Mouse (Mus musculus) limb, embryonic 14.5 days (tissue): ENCODE data around the gene Olfr279. TPM values are rescaled to one million over a fixed set of nuclear protein-coding genes. Genes with fewer than 3 reads are reported as not detected.

Source experiments
- ATAC-seq: fragments of 200-750 bp; cut with Nextera tagmentation; 2 replicates; pipeline ENCODE4 v1.8.0; 2017; ENCODE audit warnings: low read depth, moderate number of reproducible peaks, moderate TSS enrichment; ENCODE audit not compliant: low FRiP score
- DNase-seq: peaks from one replicate; pipeline ENCODE4 v3.0.0-alpha.2; 2015; ENCODE audit warnings: low spot score
- H3K27ac ChIP-seq: fragments of 300-500 bp; sonication (generic); replicated peaks from 2 replicates; pipeline ENCODE4 v1.5.1; 2014; ENCODE audit warnings: low read depth, mild to moderate bottlenecking, low read length, moderate library complexity, mixed read lengths
- H3K27me3 ChIP-seq: fragments of 300-500 bp; sonication (generic); 2 replicates; pipeline ENCODE4 v1.6.1; 2014; ENCODE audit warnings: low read length, mixed read lengths; ENCODE audit not compliant: control insufficient read depth, insufficient read depth
- H3K36me3 ChIP-seq: fragments of 300-500 bp; sonication (generic); 2 replicates; pipeline ENCODE4 v1.6.1; 2014; ENCODE audit warnings: mild to moderate bottlenecking, low read length, moderate library complexity, mixed read lengths; ENCODE audit not compliant: control insufficient read depth, insufficient read depth
- H3K4me1 ChIP-seq: fragments of 300-500 bp; sonication (generic); 2 replicates; pipeline ENCODE4 v1.6.1; 2014; ENCODE audit warnings: antibody characterized with exemption, low read length, mixed read lengths; ENCODE audit not compliant: control insufficient read depth, insufficient read depth
- H3K4me2 ChIP-seq: fragments of 300-500 bp; sonication (generic); replicated peaks from 2 replicates; pipeline ENCODE4 v1.6.1; 2014; ENCODE audit warnings: low read depth, mild to moderate bottlenecking, low read length, moderate library complexity; ENCODE audit not compliant: severe bottlenecking
- H3K4me3 ChIP-seq: fragments of 300-500 bp; sonication (generic); replicated peaks from 2 replicates; pipeline ENCODE4 v1.5.1; 2014; ENCODE audit warnings: low read length
- H3K9ac ChIP-seq: fragments of 300-500 bp; sonication (generic); 2 replicates; pipeline ENCODE4 v1.6.1; 2014; ENCODE audit warnings: mild to moderate bottlenecking, low read depth, low read length, moderate library complexity; ENCODE audit not compliant: severe bottlenecking
- H3K9me3 ChIP-seq: fragments of 300-500 bp; sonication (generic); 2 replicates; pipeline ENCODE4 v1.6.1; 2016; ENCODE audit warnings: low read length; ENCODE audit not compliant: control insufficient read depth
- POLR2A ChIP-seq: fragments of 200-500 bp; IDR thresholded peaks from 2 replicates; pipeline ENCODE4 v1.8.0; 2012; ENCODE audit warnings: inconsistent platforms, mild to moderate bottlenecking, moderate library complexity, borderline replicate concordance; ENCODE audit not compliant: insufficient read depth, insufficient read length; ENCODE audit errors: extremely low read depth
- WGBS: fragments of 180-500 bp; shearing (Covaris S2); extraction: QIAGEN DNeasy Blood & Tissue Kit; methylation state at CpG from one replicate; pipeline ENCODE4 v1.1.7; 2014; 5-methylcytosine and 5-hydroxymethylcytosine counted together
- polyA plus RNA-seq, 2 experiments: library from polyadenylated mRNA; depleted of rRNA in 1 of 2; stranded (reverse) in 1 of 2; unstranded in 1 of 2; fragments of >200 nt; fragmentation: Nextera tagmentation in 1 of 2; extraction: Ambion mirVana in 1 of 2; gene quantifications; 2 replicates each; pipeline versions ENCODE4 v1.2.1 to v1.2.3; 2012 to 2014

Olfr279 gene
- polyA plus RNA-seq, 2 experiments: not detected

DNA sequence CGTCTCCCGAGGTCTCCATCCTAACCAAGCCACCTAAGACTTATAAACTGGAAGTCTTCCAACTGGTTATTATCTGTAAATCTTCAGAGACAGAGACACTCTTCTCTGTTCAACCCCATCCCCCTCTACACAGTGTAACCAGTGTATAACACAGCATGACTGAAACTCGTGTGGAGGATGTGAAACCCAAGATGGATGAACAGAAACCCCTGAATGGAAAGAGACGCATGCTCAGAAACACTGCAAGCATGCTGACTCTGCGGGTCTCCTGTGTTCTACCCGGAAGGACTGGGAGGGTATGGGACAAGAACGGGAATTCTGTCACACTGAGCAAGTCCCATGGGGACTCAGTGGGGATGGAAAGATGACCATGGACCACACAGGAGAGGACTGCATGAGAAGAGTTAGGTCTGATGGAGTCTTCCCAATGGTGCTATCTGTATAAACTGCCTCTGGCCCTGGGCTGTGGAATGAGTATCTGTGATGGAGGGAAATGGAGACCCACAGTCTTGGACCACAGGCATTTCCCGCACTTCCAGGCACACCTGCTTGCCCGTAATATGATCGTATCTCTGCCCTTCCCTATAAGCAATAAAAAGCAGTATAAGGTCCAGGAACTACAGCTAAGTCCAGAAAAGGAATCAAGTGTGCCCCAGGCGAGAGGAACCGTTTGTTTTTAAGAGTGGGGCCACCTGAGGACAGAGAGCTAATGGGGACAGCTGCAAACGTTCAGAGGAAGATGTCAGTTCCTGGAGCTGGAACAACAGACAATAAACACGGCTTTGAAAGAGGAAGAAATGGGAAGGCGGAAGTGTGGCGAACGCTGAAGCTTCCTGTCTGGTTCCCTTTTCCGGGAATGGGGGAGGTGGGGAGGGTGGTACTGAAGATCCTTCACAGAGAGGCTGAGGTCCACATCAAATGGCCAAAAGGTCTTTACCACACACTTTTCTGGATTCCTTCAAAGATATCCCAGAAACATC is 8.0 kb upstream of the Olfr279 start:
- Histone ChIP-seq H3K36me3 (no peaks in the 10 kb centered on the region), H3K27me3 (no peaks in the 10 kb centered on the region), H3K27ac (0 out of 2 replicates have a peak overlapping the region, but pooled peaks have one; percentile 15), H3K9me3 (no peaks in the 10 kb centered on the region), H3K9ac (no peak overlapping the region), H3K4me1 (no peaks in the 10 kb centered on the region), H3K4me3 (no peak overlapping the region), H3K4me2 (no peak overlapping the region)
- peak; percentile 71 for ATAC-seq
- no peak for TF ChIP-seq POLR2A
- no peak for DNase-seq
- 47% methylated on average over 18 of the region's 18 CpGs for WGBS

DNA sequence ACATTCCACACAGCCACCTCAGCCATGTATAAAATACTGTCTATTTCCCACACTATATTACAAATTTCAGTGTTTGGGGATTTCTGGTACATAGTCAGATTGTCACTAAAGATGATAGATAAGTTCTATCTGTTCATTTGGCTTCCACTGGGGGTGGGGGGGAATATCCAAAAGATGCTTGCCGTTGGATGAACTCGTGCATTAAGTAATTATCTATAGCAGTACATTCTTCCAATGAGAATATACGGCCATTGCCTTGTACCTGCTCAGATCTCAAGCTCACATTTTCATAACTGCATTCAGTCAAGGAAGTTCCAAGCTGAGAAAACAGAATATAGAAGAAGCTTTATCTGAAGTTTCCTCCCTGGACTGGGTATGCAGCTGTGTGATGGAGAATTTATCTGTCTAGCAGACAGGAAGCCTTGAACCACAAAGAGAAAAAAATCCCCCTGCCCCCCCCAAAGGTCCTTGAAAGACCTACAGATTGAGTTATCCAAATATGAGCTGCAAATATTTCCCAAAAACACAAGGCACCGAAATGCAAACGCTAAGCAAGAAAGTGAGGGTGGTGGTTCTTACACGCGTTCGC is 5.7 kb upstream of the Olfr279 start:
- Histone ChIP-seq H3K4me2 (no peak overlapping the region), H3K27me3 (no peaks in the 10 kb centered on the region), H3K27ac (no peak overlapping the region), H3K36me3 (no peaks in the 10 kb centered on the region), H3K4me3 (no peak overlapping the region), H3K4me1 (no peaks in the 10 kb centered on the region), H3K9ac (no peak overlapping the region), H3K9me3 (no peaks in the 10 kb centered on the region)
- no peak for TF ChIP-seq POLR2A
- WGBS: 93% methylated on average over 8 of the region's 8 CpGs
- ATAC-seq (no peak), DNase-seq (no peak)

DNA sequence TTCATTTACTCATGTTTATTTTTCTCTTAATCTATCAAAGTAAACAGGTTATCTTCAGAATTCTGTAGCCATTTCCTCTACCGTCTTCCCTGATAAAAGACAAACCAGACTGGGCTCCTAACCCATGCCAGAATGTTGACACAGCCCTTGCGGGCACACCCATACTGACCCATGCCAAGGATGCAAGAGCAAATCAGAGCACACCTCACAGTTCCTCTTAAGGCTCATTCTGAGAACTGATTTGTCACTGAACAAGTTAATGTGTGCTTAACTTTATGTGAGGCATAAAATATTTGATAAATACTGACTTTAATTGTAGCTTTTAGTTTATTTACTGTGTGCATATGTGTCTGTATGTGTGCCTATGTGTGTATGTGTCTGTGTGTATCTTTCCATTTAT is 870 bp upstream of the Olfr279 start:
- DNase-seq: no peak
- ATAC-seq: no peak
- H3K36me3 ChIP-seq: no peaks in the 10 kb centered on the region
- H3K27me3 ChIP-seq: no peaks in the 10 kb centered on the region
- H3K4me1 ChIP-seq: no peaks in the 10 kb centered on the region
- H3K4me3 ChIP-seq: no peak overlapping the region
- no peak for TF ChIP-seq POLR2A
- WGBS: 88% methylated on average over 2 of the region's 2 CpGs
- no peak overlapping the region for H3K4me2 ChIP-seq
- no peaks in the 10 kb centered on the region for H3K9me3 ChIP-seq
- no peak overlapping the region for H3K27ac ChIP-seq
- no peak overlapping the region for H3K9ac ChIP-seq

DNA sequence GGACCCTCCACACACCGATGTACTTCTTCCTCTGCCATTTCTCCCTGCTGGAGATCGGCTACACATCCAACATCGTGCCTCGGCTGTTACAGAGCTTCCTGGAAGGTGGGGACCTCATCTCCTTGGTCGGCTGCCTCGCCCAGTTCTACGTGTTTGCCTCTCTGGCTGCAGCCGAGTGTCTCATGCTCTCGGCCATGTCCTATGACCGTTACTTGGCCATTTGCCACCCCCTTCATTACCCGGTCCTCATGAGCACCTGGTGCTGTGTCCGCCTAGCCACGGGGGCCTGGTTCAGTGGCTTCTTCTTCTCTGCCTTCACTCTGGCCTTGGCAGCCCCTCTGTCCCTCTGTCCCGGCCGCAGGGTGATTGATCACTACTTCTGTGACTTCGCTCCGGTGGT is 5.4 kb downstream of the Olfr279 start:
- H3K27ac ChIP-seq: no peak overlapping the region
- H3K4me2 ChIP-seq: no peak overlapping the region
- no peaks in the 10 kb centered on the region for H3K36me3 ChIP-seq
- no peaks in the 10 kb centered on the region for H3K9me3 ChIP-seq
- H3K4me1 ChIP-seq: no peaks in the 10 kb centered on the region
- no peak for TF ChIP-seq POLR2A
- no peaks in the 10 kb centered on the region for H3K27me3 ChIP-seq
- no peak overlapping the region for H3K4me3 ChIP-seq
- no peak for DNase-seq
- no peak overlapping the region for H3K9ac ChIP-seq
- WGBS: 86% methylated on average over 17 of the region's 17 CpGs
- ATAC-seq: no peak

DNA sequence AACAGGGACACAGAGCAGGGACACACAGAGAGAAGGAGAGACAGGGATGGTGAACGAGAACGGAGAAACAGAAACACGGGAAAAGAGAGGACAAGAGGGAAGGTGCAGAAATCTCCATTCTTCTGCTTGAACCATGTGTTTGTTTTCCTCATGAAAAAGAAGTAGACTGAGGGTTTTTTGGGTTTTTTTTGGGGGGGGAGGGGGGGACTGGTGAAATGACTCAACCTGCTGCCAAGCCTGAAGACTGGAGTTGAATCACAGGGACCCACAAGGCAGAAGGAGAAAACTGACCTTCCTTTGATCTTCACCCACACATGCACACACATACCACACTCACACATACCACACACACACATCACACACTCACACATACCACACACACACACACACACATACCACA is 11.1 kb downstream of the Olfr279 start:
- 86% methylated on average over 3 of the region's 3 CpGs for WGBS
- no peak overlapping the region for H3K4me2 ChIP-seq
- no peak for ATAC-seq
- no peak overlapping the region for H3K9ac ChIP-seq
- no peaks in the 10 kb centered on the region for H3K9me3 ChIP-seq
- H3K36me3 ChIP-seq: no peaks in the 10 kb centered on the region
- H3K4me3 ChIP-seq: no peak overlapping the region
- no peak for DNase-seq
- H3K27me3 ChIP-seq: no peaks in the 10 kb centered on the region
- H3K27ac ChIP-seq: no peak overlapping the region
- TF ChIP-seq POLR2A: no peak
- H3K4me1 ChIP-seq: 0 out of 2 replicates have a peak, but pooled peaks cover 5% of the 10 kb centered on the region
